30 mouse cellular contexts compared by ENCODE assay signal in genomic region chr3:75630988-75631615, GRCm38 (mm10).
A peak's percentile ranks its signal among the peaks of the same experiment; 100 is the strongest.
DNase-seq lines count a peak whose midpoint lies in the region; ATAC-seq and TF ChIP-seq lines count a peak whose summit lies in the region.
"Had no signal": no experiment of that assay in that cellular context is flagged by ENCODE, and none has a peak within 500 bp of the region (broad histone marks: within the 10 kb centered on the region; RNA-seq: fewer than 3 reads in every experiment).

No protein-coding gene starts in this region.

- H3K9ac ChIP-seq in kidney, embryonic 15.5 days = no peak overlapping the region
- H3K9ac ChIP-seq: embryonic facial prominence, embryonic 15.5 days; forebrain, embryonic 15.5 days; heart, embryonic 13.5 days; hindbrain, embryonic 15.5 days; midbrain, embryonic 15.5 days; neural tube, embryonic 15.5 days had no signal

- 51% methylated on average over 4 of the region's 4 CpGs for WGBS in lung, adult 2 months
- WGBS in kidney, embryonic 15.5 days = 65% methylated on average over 4 of the region's 4 CpGs

- no peaks in the 10 kb centered on the region for H3K9me3 ChIP-seq in kidney, embryonic 15.5 days (replicated peaks)
- H3K9me3 ChIP-seq: embryonic facial prominence, embryonic 10.5 days; embryonic facial prominence, embryonic 15.5 days; forebrain, embryonic 15.5 days; heart, embryonic 13.5 days; hindbrain, embryonic 10.5 days; hindbrain, embryonic 15.5 days; midbrain, embryonic 10.5 days; midbrain, embryonic 15.5 days; neural tube, embryonic 15.5 days had no signal

- no peak overlapping the region for H3K27ac ChIP-seq in kidney, embryonic 15.5 days
- H3K27ac ChIP-seq: embryonic facial prominence, embryonic 10.5 days; embryonic facial prominence, embryonic 15.5 days; forebrain, embryonic 15.5 days; heart, embryonic 13.5 days; hindbrain, embryonic 10.5 days; hindbrain, embryonic 15.5 days; left cerebral cortex, adult 2 months; midbrain, embryonic 10.5 days; midbrain, embryonic 15.5 days; neural tube, embryonic 15.5 days; stomach, postnatal 0 days had no signal

- no peak for ATAC-seq in kidney, embryonic 15.5 days (replicated peaks; ENCODE audit: low FRiP score)
- ATAC-seq: CD4-positive, CD25-positive, alpha-beta regulatory T cell, adult 4 months; forebrain, embryonic 15.5 days; inflammation-experienced regulatory T-cells, adult 6 months; midbrain, embryonic 15.5 days had no signal

- TF ChIP-seq CTCF in lung, adult 2 months (IDR thresholded peaks at IDR 0.05; ENCODE audit: insufficient read depth, low read length) = no peak

- no peaks in the 10 kb centered on the region for H3K27me3 ChIP-seq in kidney, embryonic 15.5 days
- H3K27me3 ChIP-seq: embryonic facial prominence, embryonic 15.5 days; forebrain, embryonic 15.5 days; heart, embryonic 13.5 days; hindbrain, embryonic 15.5 days; midbrain, embryonic 15.5 days; neural tube, embryonic 15.5 days had no signal

- H3K4me2 ChIP-seq in kidney, embryonic 15.5 days = no peak overlapping the region
- H3K4me2 ChIP-seq: embryonic facial prominence, embryonic 15.5 days; forebrain, embryonic 15.5 days; heart, embryonic 13.5 days; hindbrain, embryonic 15.5 days; liver, embryonic 11.5 days; midbrain, embryonic 15.5 days; neural tube, embryonic 15.5 days had no signal

- no peaks in the 10 kb centered on the region; the same call in 1 of the 2 replicates for H3K4me1 ChIP-seq in lung, adult 2 months (ENCODE audit: control insufficient read depth, insufficient read depth, low read length)
- no peaks in the 10 kb centered on the region for H3K4me1 ChIP-seq in kidney, embryonic 15.5 days
- H3K4me1 ChIP-seq: forebrain, embryonic 15.5 days; heart, embryonic 13.5 days; hindbrain, embryonic 15.5 days; midbrain, embryonic 15.5 days had no signal

- TF ChIP-seq POLR2A in lung, adult 2 months (IDR thresholded peaks at IDR 0.05; ENCODE audit: borderline replicate concordance, extremely low read depth, low read depth, low read length) = no peak

- DNase-seq in lung, adult 18-20 months = peak; percentile 52 to 72
- DNase-seq in lung, postnatal 10 days = no peak
- peak; percentile 11 for DNase-seq in lung, adult 2 months
- peak; percentile 22 for DNase-seq in lung, postnatal 14 days
- DNase-seq in telencephalon, adult 2 months (ENCODE audit: low read depth, low spot score) = peak; percentile 29
- no peak for DNase-seq in thymus, postnatal 25 days
- DNase-seq in cerebellum, adult 11-12 months = no peak
- DNase-seq: adrenal gland, adult 8-10 months; cerebellum, postnatal 25 days; heart, postnatal 14 days; kidney, adult 11 months; kidney, postnatal 25 days; spleen, adult 18-20 months; thymus, adult 2 months; thymus, postnatal 4 days had no signal

- H3K36me3 ChIP-seq in kidney, embryonic 15.5 days = no peaks in the 10 kb centered on the region
- H3K36me3 ChIP-seq: embryonic facial prominence, embryonic 10.5 days; embryonic facial prominence, embryonic 15.5 days; forebrain, embryonic 15.5 days; heart, embryonic 13.5 days; hindbrain, embryonic 10.5 days; hindbrain, embryonic 15.5 days; midbrain, embryonic 10.5 days; midbrain, embryonic 15.5 days; neural tube, embryonic 15.5 days had no signal

- no peak overlapping the region for H3K4me3 ChIP-seq in lung, adult 2 months (replicated peaks; ENCODE audit: extremely low read depth, low read depth, low read length)
- no peak overlapping the region for H3K4me3 ChIP-seq in kidney, embryonic 15.5 days (replicated peaks)
- H3K4me3 ChIP-seq: embryonic facial prominence, embryonic 10.5 days; embryonic facial prominence, embryonic 15.5 days; forebrain, embryonic 15.5 days; heart, embryonic 13.5 days; hindbrain, embryonic 10.5 days; hindbrain, embryonic 15.5 days; left cerebral cortex, adult 2 months; midbrain, embryonic 10.5 days; midbrain, embryonic 15.5 days; neural tube, embryonic 15.5 days had no signal

Comparison
In these comparisons a context has a peak if more than half of its experiments do, and no peak if none do; other contexts are left out.
1. DNase-seq: peak in lung, adult 18-20 months (2 of 2), lung, adult 2 months (single experiment), lung, postnatal 14 days (single experiment) and telencephalon, adult 2 months (single experiment); none in lung, postnatal 10 days (single experiment), thymus, postnatal 25 days (single experiment) and cerebellum, adult 11-12 months (single experiment).